Mouse (Mus musculus) liver, embryonic 13.5 days (tissue): ENCODE results near the gene Tm9sf3. TPM values are rescaled to one million over a fixed set of nuclear protein-coding genes. Genes with fewer than 3 reads are reported as not detected.

ENCODE experiments used
- ATAC-seq: fragments of 200-750 bp; cut with Nextera tagmentation; 2 replicates; pipeline ENCODE4 v1.8.0; 2017; ENCODE audit warnings: low read depth, mild to moderate bottlenecking, moderate number of reproducible peaks, moderate library complexity
- DNase-seq: peaks from one replicate; pipeline ENCODE4 v3.0.0; 2022
- H3K27ac ChIP-seq: fragments of 300-500 bp; sonication (generic); 2 replicates; pipeline ENCODE4 v1.5.1; 2015; ENCODE audit warnings: moderate library complexity, mild to moderate bottlenecking, inconsistent platforms
- H3K27me3 ChIP-seq: fragments of 300-500 bp; sonication (generic); 2 replicates; pipeline ENCODE4 v1.6.1; 2015; ENCODE audit warnings: mild to moderate bottlenecking, inconsistent platforms
- H3K36me3 ChIP-seq: fragments of 300-500 bp; sonication (generic); 2 replicates; pipeline ENCODE4 v1.6.1; 2015; ENCODE audit warnings: mild to moderate bottlenecking, inconsistent platforms
- H3K4me1 ChIP-seq: fragments of 300-500 bp; sonication (generic); replicated peaks from 2 replicates; pipeline ENCODE4 v1.6.1; 2015; ENCODE audit warnings: inconsistent platforms
- H3K4me2 ChIP-seq: fragments of 300-500 bp; sonication (generic); 2 replicates; pipeline ENCODE4 v1.6.1; 2015; ENCODE audit warnings: inconsistent platforms, mild to moderate bottlenecking, moderate library complexity
- H3K4me3 ChIP-seq: fragments of 300-500 bp; sonication (generic); replicated peaks from 2 replicates; pipeline ENCODE4 v1.5.1; 2015; ENCODE audit warnings: mild to moderate bottlenecking, inconsistent platforms
- H3K9ac ChIP-seq: fragments of 300-500 bp; sonication (generic); 2 replicates; pipeline ENCODE4 v1.6.1; 2015; ENCODE audit warnings: mild to moderate bottlenecking, inconsistent platforms
- H3K9me3 ChIP-seq: fragments of 300-500 bp; sonication (generic); replicated peaks from 2 replicates; pipeline ENCODE4 v1.6.1; 2016; ENCODE audit warnings: inconsistent platforms
- WGBS: fragments of 180-500 bp; shearing (Covaris S2); methylation state at CpG from one replicate; pipeline ENCODE4 v1.1.7; 2015; ENCODE audit not compliant: insufficient replicate concordance; 5-methylcytosine and 5-hydroxymethylcytosine counted together
- polyA plus RNA-seq: library from polyadenylated mRNA; unstranded; fragments of >200 nt; fragmentation: Nextera tagmentation; extraction: Ambion mirVana; gene quantifications from 2 replicates; pipeline ENCODE4 v1.2.1, GENCODE M21; 2015

Gene Tm9sf3
- polyA plus RNA-seq, 1 experiment from 2014 or later, result 58.2 TPM

GRCm38 (mm10) chr19:41284515-41284914, 20.7 kb upstream of the Tm9sf3 start:
- H3K27ac ChIP-seq, result no peak overlapping the region
- H3K36me3 ChIP-seq, result no peaks in the 10 kb centered on the region
- H3K9me3 ChIP-seq, result no peaks in the 10 kb centered on the region
- no peak overlapping the region for H3K4me3 ChIP-seq
- DNase-seq, result no peak
- H3K9ac ChIP-seq, result no peak overlapping the region
- H3K27me3 ChIP-seq, result 0 out of 2 replicates have a peak, but pooled peaks cover 8% of the 10 kb centered on the region
- no peak for ATAC-seq
- 55% methylated on average over 6 of the region's 6 CpGs for WGBS
- no peak overlapping the region for H3K4me2 ChIP-seq
- 0 out of 2 replicates have a peak, but pooled peaks cover 5% of the 10 kb centered on the region for H3K4me1 ChIP-seq

- Histone ChIP-seq H3K36me3 (no peaks in the 10 kb centered on the region), H3K4me1 (0 out of 2 replicates have a peak, but pooled peaks cover 5% of the 10 kb centered on the region), H3K4me2 (no peak overlapping the region), H3K27ac (no peak overlapping the region), H3K9ac (no peak overlapping the region), H3K27me3 (0 out of 2 replicates have a peak, but pooled peaks cover 8% of the 10 kb centered on the region), H3K4me3 (no peak overlapping the region), H3K9me3 (no peaks in the 10 kb centered on the region)
- no peak for DNase-seq
- no peak for ATAC-seq
- WGBS, result 29% methylated on average over 5 of the region's 5 CpGs
These were observed 18.9 kb upstream of the Tm9sf3 start for GRCm38 (mm10) chr19:41282718-41283117.

GRCm38 (mm10) chr19:41282216-41282615, 18.4 kb upstream of the Tm9sf3 start:
- 0 out of 2 replicates have a peak, but pooled peaks cover 8% of the 10 kb centered on the region for H3K27me3 ChIP-seq
- ATAC-seq, result no peak
- DNase-seq, result no peak
- H3K4me1 ChIP-seq, result 0 out of 2 replicates have a peak, but pooled peaks cover 5% of the 10 kb centered on the region
- no peaks in the 10 kb centered on the region for H3K9me3 ChIP-seq
- no peak overlapping the region for H3K4me2 ChIP-seq
- no peaks in the 10 kb centered on the region for H3K36me3 ChIP-seq
- no peak overlapping the region for H3K27ac ChIP-seq
- no peak overlapping the region for H3K9ac ChIP-seq
- H3K4me3 ChIP-seq, result no peak overlapping the region
- WGBS, result 64% methylated on average over 4 of the region's 4 CpGs

GRCm38 (mm10) chr19:41279724-41280244, 16.0 kb upstream of the Tm9sf3 start:
- Histone ChIP-seq H3K27me3 (0 out of 2 replicates have a peak, but pooled peaks cover 3% of the 10 kb centered on the region), H3K36me3 (no peaks in the 10 kb centered on the region), H3K9ac (no peak overlapping the region), H3K9me3 (no peaks in the 10 kb centered on the region), H3K4me2 (no peak overlapping the region), H3K4me3 (no peak overlapping the region), H3K27ac (no peak overlapping the region), H3K4me1 (peaks cover 13% of the 10 kb centered on the region)
- WGBS, result 66% methylated on average over 8 of the region's 8 CpGs
- ATAC-seq (no peak), DNase-seq (no peak)

GRCm38 (mm10) chr19:41278606-41279005, 14.8 kb upstream of the Tm9sf3 start:
- H3K4me3 ChIP-seq, result no peak overlapping the region
- ATAC-seq, result no peak
- peaks cover 13% of the 10 kb centered on the region for H3K4me1 ChIP-seq
- H3K9me3 ChIP-seq, result no peaks in the 10 kb centered on the region
- H3K27me3 ChIP-seq, result no peaks in the 10 kb centered on the region
- H3K27ac ChIP-seq, result no peak overlapping the region
- H3K36me3 ChIP-seq, result 0 out of 2 replicates have a peak, but pooled peaks cover 3% of the 10 kb centered on the region
- H3K9ac ChIP-seq, result no peak overlapping the region
- WGBS, result 51% methylated on average over 7 of the region's 7 CpGs
- H3K4me2 ChIP-seq, result no peak overlapping the region
- DNase-seq, result no peak

- DNase-seq (no peak), ATAC-seq (peak; percentile 51)
- 45% methylated on average over 3 of the region's 3 CpGs for WGBS
- Histone ChIP-seq H3K4me3 (no peak overlapping the region), H3K36me3 (0 out of 2 replicates have a peak, but pooled peaks cover 3% of the 10 kb centered on the region), H3K9ac (no peak overlapping the region), H3K4me2 (0 out of 2 replicates have a peak overlapping the region, but pooled peaks have one; percentile 4), H3K4me1 (peaks cover 8% of the 10 kb centered on the region), H3K27ac (no peak overlapping the region), H3K27me3 (no peaks in the 10 kb centered on the region), H3K9me3 (no peaks in the 10 kb centered on the region)
These were observed 11.8 kb upstream of the Tm9sf3 start for GRCm38 (mm10) chr19:41275588-41275987.

- Histone ChIP-seq H3K27ac (no peak overlapping the region), H3K4me3 (no peak overlapping the region), H3K36me3 (0 out of 2 replicates have a peak, but pooled peaks cover 3% of the 10 kb centered on the region), H3K4me1 (peaks cover 5% of the 10 kb centered on the region), H3K9me3 (no peaks in the 10 kb centered on the region), H3K4me2 (no peak overlapping the region), H3K27me3 (no peaks in the 10 kb centered on the region), H3K9ac (no peak overlapping the region)
- DNase-seq (no peak), ATAC-seq (no peak)
- WGBS, result 66% methylated on average over 7 of the region's 7 CpGs
These were observed 7.1 kb upstream of the Tm9sf3 start for GRCm38 (mm10) chr19:41270906-41271305.

GRCm38 (mm10) chr19:41270151-41270727, 6.4 kb upstream of the Tm9sf3 start:
- DNase-seq, result no peak
- ATAC-seq, result no peak

GRCm38 (mm10) chr19:41266251-41266901, 2.6 kb upstream of the Tm9sf3 start:
- Histone ChIP-seq H3K4me3 (no peak overlapping the region), H3K27me3 (no peaks in the 10 kb centered on the region), H3K36me3 (no peaks in the 10 kb centered on the region), H3K27ac (no peak overlapping the region), H3K9me3 (no peaks in the 10 kb centered on the region), H3K4me1 (peaks cover 20% of the 10 kb centered on the region), H3K9ac (no peak overlapping the region), H3K4me2 (no peak overlapping the region)
- no peak for ATAC-seq
- no peak for DNase-seq
- 58% methylated on average over 8 of the region's 8 CpGs for WGBS

More at GRCm38 (mm10) chr19:41270151-41270727, 6.4 kb upstream of the Tm9sf3 start:
- Histone ChIP-seq H3K9me3 (no peaks in the 10 kb centered on the region), H3K27me3 (no peaks in the 10 kb centered on the region), H3K9ac (no peak overlapping the region), H3K4me2 (no peak overlapping the region), H3K36me3 (0 out of 2 replicates have a peak, but pooled peaks cover 3% of the 10 kb centered on the region), H3K4me1 (peaks cover 5% of the 10 kb centered on the region), H3K4me3 (no peak overlapping the region), H3K27ac (no peak overlapping the region)
- WGBS, result 63% methylated on average over 9 of the region's 9 CpGs

GRCm38 (mm10) chr19:41264331-41264799, 568 bp upstream of the Tm9sf3 start:
- H3K27me3 ChIP-seq, result no peaks in the 10 kb centered on the region
- H3K9me3 ChIP-seq, result no peaks in the 10 kb centered on the region
- peak overlapping the region; percentile 95 for H3K4me3 ChIP-seq
- H3K4me2 ChIP-seq, result peak overlapping the region; percentile 82
- 0 out of 2 replicates have a peak, but pooled peaks cover 3% of the 10 kb centered on the region for H3K36me3 ChIP-seq
- peak overlapping the region; percentile 95 for H3K9ac ChIP-seq
- WGBS, result 18% methylated on average over 13 of the region's 13 CpGs
- peaks cover 39% of the 10 kb centered on the region for H3K4me1 ChIP-seq
- peak; percentile 13 for DNase-seq
- no peak for ATAC-seq
- peak overlapping the region; percentile 93 for H3K27ac ChIP-seq
